Mouse (Mus musculus): ENCODE results near the gene Eef2.

The Eef2 gene

DNA sequence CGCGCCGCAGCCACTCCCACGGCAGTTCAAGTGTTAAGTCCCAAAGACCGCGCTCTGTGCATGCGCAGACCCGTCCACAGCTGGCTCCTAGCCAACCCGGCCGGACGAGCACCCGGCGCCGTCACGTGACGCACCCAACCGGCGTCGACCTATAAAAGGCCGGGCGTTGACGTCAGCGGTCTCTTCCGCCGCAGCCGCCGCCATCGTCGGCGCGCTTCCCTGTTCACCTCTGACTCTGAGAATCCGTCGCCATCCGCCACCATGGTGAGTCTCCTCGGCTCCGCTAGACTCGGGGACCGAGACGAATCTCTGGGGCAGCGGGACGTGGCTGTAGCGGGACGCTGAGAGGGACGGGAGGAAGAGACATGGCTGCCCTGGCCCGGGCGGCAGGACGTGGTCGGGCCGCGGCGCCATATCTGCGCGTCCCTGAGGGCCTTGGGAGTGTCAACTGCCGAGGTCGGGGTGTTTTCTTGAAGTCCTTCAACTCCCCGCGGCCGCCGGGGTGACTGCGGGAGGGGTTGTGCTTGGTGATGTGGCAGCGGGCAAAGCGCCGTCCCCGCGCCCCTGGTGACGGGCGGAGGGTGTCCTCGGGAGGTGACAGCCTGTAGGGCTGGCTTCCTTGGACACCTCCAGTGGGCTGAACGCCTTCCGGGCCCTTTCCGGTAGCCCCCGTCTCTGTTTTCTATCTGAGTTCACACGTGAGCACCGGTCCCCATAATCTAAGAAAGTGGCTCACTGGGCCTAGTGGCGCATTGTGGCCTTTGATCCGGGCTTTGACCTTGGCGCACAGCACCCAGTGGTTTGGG, at the start of gene Eef2:
Gene Eef2, plus strand, starts transcription at position 166 of the 806 bp plus-strand sequence.
- DNase-seq (ENCODE audit: low read depth): no peak

DNA sequence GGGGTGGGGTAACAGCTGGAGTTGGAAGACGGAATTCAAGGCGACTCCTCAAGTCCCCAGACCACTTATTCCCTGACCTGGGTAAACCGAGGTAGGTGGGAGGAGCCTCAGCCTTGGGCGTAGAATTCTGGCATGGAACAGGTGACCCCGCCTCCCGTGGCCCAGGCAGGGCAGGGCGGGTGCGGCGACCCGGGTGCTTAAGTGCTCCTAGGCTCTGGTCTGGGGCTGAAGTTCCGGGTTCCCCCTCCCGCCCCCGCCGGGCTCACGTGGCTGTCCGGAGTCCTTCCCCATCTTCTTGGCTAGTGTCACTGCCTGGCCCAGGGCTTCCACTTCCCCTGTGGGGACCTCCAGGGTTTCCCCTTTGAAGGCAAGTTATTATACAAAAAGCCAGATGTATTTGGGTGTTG, 42.2 kb upstream of the Eef2 start:
- DNase-seq (ENCODE audit: low read depth): no peak

DNA sequence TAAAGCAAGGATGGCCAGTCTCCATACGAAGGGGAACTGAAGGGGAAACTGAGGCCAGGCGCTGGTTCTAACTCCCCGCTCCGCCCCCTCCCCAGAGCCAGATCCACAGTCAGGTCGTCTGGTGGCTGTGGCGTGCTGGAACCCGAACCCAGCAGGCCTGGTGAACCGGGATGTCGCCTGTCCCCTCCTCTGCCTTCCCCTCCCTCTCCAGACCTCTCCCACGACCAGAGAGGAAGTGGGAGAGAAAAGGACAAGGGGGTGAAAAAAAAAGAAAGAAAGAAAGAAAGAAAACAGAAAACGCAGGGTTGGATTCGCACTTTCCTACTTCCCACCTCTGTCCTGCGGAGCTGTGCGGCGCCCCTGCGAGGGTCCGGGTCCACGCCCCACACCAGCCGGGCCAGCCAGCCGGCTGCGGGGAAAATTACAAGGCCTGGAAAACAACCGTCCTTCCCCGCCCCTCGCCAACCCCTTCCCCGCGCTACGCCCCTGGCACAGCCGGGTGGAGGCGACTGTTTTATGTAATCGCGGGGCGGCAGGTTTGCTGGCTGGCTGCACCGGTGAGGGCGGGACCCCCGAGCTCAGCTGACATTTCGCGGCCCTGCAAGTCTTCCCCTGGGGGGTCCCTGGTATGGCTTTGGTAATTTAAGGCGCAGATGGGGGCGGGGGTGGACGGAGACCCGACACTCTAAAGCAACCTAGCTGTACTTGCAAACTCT, 41.3 kb upstream of the Eef2 start, which contains the start of gene Zbtb7a:
Gene Zbtb7a, plus strand, starts transcription at position 255 of the 716 bp plus-strand sequence.
- DNase-seq (ENCODE audit: low read depth): no peak

GRCm38 (mm10) chr10:81135831-81136705, 40.4 kb upstream of the Eef2 start:
- DNase-seq (ENCODE audit: low read depth): no peak

DNA sequence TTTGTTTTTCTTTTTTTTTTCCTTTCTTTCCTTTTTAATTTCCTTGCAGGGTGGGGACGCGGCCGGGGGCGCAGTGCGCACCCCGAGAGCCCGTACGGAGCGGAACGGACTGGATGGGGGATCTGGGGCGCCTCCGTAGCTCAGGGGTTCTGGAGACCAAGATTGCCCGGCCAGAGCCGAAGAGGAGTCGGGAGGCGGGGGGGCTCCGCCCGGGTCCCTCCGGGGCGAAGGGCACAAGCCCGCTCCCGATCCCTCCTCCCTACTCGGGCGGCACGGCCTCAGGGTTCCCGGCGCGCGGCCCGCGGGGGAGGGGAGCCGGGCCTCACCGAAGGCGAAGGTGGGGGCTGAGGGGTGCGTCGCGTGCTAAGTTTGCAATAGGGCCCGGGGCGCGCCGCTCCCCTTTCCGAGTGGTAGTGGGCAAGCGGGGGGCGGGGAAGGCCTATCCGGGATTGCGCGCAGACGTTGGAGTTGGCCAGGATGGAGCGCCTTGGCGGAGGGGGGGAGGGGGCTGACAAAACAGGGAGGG, 39.7 kb upstream of the Eef2 start:
- no peak for DNase-seq (ENCODE audit: low read depth)

GRCm38 (mm10) chr10:81137252-81138130, 38.9 kb upstream of the Eef2 start:
- DNase-seq (ENCODE audit: low read depth): peak; percentile 95

- DNase-seq (ENCODE audit: low read depth): no peak
Observed at GRCm38 (mm10) chr10:81138131-81138782, 38.2 kb upstream of the Eef2 start.

DNA sequence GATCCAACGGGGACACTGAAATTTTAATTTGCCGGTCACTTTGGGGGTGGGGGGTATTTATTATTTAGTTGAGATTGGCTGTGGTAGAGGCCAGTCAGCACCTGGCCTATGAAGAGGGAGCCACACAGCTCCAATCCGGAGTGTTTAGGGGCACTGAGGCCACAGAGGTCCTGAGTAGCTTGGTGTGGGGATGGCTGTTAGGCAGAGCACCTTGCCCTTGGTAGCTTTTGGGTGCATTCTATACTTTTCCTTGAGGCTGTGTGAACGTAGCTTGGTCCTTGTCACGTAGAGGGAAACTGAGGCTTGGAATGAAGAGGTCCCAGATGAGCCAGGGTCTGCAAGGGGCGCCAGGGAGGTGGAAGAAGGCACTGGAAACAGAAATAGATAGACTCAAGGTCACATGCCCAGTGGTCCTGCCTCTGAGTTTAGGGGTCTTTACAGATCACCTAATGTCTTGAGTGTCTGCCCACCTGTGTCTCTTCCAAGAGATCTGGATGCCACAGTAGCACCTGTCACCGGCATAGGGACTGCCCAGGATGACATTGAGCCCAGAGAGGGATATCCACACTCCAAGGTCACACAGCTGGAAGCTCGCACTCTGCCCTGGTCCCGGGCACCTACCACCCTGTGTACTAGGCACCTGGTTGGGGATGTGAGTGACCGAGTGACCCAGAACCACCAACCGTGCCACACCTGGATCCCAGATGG, 37.5 kb upstream of the Eef2 start:
- no peak for DNase-seq (ENCODE audit: low read depth)

GRCm38 (mm10) chr10:81139529-81139846, 36.9 kb upstream of the Eef2 start:
- DNase-seq (ENCODE audit: low read depth): no peak

DNA sequence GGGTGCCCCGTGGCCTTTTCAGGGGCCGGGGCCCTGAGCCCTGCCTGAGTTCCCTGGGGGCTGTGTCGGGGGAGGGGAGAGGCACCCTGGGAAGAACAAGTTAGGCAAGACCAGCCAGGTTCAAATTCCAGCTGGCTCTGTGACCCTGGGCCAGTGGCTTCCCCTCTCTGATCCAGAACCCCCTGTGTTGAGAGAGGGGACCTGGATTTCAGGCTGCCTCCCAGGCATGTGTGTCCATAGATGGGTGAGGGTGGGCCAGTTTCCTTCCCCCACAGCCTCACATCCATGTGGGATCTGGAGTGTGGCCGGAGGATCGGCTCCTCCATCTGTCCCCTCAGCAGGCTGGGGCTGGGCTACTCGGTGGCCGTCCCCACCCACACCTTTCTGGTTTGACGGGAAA, 36.4 kb upstream of the Eef2 start:
- no peak for DNase-seq (ENCODE audit: low read depth)

- no peak for DNase-seq (ENCODE audit: low read depth)
Observed at GRCm38 (mm10) chr10:81140717-81141454, 35.5 kb upstream of the Eef2 start.

DNA sequence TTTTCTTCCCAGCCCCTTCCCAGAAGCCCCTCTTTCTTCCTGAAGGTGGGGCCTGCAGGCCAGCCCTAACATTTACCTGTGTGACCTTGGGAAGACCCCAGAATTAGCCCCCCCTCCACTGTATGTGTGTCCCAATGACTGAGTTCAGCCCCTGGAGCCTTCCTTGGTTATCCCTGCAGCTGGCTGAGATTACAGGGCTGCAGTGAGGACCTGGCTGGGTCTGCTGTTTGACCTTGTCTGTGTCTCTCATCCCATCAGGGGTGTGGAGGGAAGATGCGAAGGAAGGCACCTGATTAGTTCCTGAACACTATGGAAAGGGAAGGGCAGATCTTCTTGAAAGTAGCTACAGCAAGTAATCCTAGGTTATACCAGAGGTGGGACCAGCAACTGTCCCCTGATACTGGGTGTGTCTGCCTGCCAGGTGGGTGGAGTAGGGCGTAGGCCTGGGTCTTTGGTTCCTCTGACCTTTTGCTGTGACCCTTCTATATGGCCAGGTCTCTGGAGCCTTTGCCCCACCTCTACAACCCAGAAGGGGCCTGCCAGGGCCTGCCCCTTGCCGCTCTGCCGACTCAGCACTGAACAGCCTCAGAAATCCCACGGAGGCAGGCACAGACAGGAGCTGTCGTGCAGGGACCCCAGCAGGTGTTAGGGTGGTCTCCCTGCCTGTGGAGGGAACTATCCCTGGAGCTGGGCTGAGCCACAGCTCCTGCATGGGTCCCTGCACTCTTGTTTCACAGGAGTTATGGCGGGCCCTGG, 34.8 kb upstream of the Eef2 start:
- no peak for DNase-seq (ENCODE audit: low read depth)

DNA sequence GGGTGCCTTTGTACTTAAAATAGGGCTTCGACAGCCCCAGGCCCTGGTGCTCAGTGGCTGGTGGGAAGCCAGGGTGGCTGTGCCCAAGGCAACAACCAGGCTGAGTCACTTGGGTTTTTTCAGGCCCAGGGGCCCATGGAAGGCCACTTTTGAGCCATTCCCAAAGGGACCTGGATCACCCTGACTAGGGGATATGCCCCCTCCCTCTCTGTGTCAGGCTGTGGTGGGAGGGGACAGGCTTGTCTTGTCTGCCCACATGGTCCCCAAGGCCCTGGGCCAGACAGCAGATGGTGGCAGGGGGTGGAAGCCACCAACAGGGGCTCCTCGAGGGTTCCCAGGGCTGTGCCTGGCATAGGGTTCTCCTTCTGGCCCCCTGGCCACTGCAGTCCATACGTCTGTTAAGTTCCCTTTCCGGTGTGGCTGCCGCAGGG, 33.9 kb upstream of the Eef2 start:
- no peak for DNase-seq (ENCODE audit: low read depth)

DNA sequence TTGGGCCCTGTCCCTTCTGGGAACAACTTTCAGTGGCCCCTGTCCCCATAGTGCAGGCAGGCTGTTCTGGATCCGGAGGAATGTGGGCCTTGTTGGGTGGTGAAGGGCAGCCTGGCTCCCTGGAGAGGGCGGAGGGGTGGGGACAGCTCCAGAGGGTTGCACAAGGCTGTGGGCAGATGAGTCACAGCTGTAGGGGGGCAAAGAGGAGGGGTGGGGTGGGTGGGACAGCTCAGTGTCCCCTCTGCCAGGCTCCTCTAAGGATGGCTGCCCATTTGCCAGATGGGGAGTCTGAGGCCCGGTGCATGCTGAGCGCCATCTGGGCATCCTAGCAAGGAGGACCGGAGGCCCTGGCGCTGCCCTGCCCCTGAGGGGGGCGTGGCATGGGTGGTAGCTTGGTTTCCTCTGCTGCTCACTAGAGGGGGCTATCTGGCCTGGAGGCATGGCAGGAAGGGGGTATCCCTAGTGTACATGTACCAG, 33.2 kb upstream of the Eef2 start:
- no peak for DNase-seq (ENCODE audit: low read depth)

- no peak for DNase-seq (ENCODE audit: low read depth)
Observed at GRCm38 (mm10) chr10:81143845-81144437, 32.5 kb upstream of the Eef2 start.

DNA sequence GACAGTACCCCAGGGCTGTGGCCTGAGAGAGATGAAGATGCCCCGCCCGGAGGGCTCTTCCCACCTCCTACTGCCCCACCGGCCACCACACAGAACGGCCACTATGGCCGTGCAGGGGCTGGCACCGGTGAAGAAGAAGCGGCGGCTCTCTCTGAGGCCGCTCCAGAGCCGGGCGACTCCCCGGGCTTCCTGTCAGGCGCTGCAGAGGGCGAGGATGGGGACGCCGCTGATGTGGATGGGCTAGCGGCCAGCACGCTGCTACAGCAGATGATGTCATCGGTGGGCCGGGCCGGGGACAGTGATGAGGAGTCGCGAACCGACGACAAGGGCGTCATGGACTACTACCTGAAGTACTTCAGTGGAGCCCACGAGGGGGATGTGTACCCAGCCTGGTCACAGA, 31.8 kb upstream of the Eef2 start:
- no peak for DNase-seq (ENCODE audit: low read depth)

- no peak for DNase-seq (ENCODE audit: low read depth)
Observed at GRCm38 (mm10) chr10:81145307-81145706, 31.1 kb upstream of the Eef2 start.

DNA sequence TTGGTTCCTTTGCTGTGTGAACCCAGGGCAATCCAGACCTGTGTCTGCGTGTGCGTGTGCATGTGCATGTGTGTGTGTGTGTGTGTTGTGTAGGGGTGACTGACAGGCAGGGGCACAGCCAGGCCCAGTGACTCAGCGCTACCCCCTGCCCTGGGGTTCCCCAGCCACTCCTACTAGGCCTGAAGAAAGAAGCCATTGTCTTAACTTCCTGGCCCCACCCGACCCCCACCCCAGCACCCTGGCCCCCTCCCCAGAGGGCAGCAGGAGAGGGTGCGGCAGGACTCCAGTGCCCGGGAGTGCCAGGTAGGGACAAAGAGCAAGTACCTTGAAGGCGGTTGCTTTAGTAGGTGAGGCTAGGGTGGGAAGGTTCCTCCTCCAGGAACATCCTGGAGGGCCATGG, 30.7 kb upstream of the Eef2 start:
- no peak for DNase-seq (ENCODE audit: low read depth)
